Mouse (Mus musculus) thymus, adult 2 months (tissue): ENCODE results near the gene Slc3a1.

Source experiments
- CTCF ChIP-seq: fragments of 200-500 bp; IDR thresholded peaks from 2 replicates; pipeline ENCODE4 v1.5.1; 2012; ENCODE audit warnings: mild to moderate bottlenecking, control low read depth, low read length, moderate library complexity, borderline replicate concordance; ENCODE audit not compliant: control insufficient read depth, poor library complexity, insufficient read depth; ENCODE audit errors: extremely low read depth
- POLR2A ChIP-seq: fragments of 200-500 bp; IDR thresholded peaks from 2 replicates; pipeline ENCODE4 v1.6.1; 2012; ENCODE audit warnings: mild to moderate bottlenecking, low read length, control low read depth, moderate library complexity; ENCODE audit not compliant: control insufficient read depth, poor library complexity, insufficient read depth; ENCODE audit errors: extremely low read depth

- no peak for TF ChIP-seq POLR2A
- no peak for TF ChIP-seq CTCF
Measured at GRCm38 (mm10) chr17:85020343-85020742, 7.8 kb upstream of the Slc3a1 start.
